Mouse (Mus musculus) granulocyte monocyte progenitor cell, adult 5-6 weeks (primary cell): Measurements from ENCODE around the gene Rrm2. TPM values are rescaled to one million over a fixed set of nuclear protein-coding genes. Genes with fewer than 3 reads are reported as not detected.

ENCODE experiments used
- ATAC-seq: replicated peaks from 2 replicates; pipeline ENCODE4 v1.8.0; 2016; ENCODE audit warnings: mild to moderate bottlenecking, moderate TSS enrichment, inconsistent platforms; ENCODE audit not compliant: poor library complexity, severe bottlenecking
- total RNA-seq, 2 experiments: library from RNA; stranded (forward) in 1 of 2; stranded (reverse) in 1 of 2; fragments of 200-712, 200-1000 nt in 1 of 2; fragments of >200 nt in 1 of 2; fragmentation: Nextera tagmentation in 1 of 2; gene quantifications; 2 replicates each; pipeline ENCODE4 v1.2.3; 2014 to 2017

Gene Rrm2
- total RNA-seq, 2 experiments from 2014 or later, result 144 to 162 TPM

DNA sequence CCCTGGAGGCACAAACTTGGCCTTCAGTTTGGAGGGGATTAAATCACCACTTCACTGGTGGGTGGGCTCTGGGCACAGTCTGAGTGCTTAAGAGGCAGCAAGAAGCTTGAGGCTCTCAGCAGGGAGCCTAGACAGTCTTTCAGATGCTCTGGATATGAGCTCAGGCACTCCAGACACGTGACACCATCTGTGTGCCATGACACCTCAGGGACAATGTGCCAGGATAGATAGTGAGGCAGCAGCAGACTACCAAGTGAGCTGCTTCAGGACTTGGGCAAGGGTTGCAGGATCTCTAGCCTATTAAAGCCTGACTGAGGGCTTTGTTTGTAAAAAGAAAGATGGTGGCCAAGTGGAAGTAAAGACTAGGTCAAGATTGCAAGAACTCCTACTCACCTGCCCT, 36.3 kb downstream of the Rrm2 start:
- ATAC-seq, result no peak

- ATAC-seq, result no peak
Observed at GRCm38 (mm10) chr12:24746579-24747296, 38.7 kb downstream of the Rrm2 start.

- no peak for ATAC-seq
Observed at GRCm38 (mm10) chr12:24747297-24747696, 39.3 kb downstream of the Rrm2 start.

DNA sequence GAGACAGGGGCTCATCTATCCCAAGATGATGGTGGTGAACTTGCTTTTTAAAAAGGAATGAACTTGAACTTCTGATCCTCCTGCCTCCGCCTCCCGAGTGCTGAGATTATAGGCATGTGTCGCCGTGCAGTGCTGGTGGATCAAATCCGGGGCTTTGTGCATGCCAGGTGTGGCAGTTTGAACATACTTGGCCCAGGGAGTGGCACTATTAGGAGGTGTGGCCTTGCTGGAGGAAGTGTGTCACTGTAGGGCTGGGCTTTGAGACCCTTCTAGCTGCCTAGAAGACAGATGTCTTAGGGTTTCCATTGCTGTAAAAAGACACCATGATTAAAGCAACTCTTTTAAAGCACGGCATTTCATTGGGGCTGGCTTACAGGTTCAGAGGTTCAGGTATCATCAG, 42.5 kb downstream of the Rrm2 start:
- ATAC-seq, result no peak

DNA sequence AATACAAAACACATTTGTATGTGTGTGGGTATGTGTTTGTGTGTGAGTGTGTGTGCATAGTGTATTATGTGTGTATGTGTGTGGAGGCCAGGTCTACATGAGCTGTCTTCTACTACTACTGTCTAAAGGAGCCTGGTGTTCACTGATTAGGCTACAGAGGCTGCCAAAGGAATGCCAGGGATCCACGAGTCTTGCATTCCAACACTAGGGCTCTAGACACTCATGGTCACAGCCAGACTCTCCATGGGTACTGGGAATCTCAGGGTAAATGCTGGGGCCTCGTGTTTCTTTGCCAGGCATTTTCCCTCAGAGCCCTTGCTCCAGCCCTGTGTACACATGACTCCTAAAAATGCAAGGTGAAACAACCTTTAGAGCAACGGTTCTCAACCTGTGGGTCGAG, 45.6 kb downstream of the Rrm2 start:
- no peak for ATAC-seq

GRCm38 (mm10) chr12:24754693-24755092, 46.7 kb downstream of the Rrm2 start:
- ATAC-seq, result no peak

DNA sequence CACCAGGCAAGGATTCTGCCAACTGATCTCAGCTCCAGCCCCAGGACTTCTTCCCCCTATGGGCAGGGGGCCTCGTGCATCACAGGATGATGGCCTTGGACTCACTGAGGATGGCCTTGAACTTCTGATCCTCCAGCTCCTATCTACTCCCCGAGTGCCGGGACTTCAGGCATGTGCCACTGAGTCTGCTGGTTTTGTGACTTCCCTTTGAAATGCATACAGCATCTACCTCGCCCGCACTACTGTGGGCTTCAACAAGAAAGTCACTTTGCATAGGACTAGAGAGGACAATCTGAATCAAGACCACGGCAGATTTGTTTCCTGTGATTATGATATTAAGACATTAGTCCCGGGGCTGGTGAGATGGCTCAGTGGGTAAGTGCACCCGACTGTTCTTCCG, 47.4 kb downstream of the Rrm2 start:
- no peak for ATAC-seq

GRCm38 (mm10) chr12:24757387-24757786, 49.3 kb downstream of the Rrm2 start:
- ATAC-seq, result no peak

- peak; percentile 98 for ATAC-seq
Observed at GRCm38 (mm10) chr12:24758374-24758773, 50.3 kb downstream of the Rrm2 start.

GRCm38 (mm10) chr12:24762253-24762652, 54.2 kb downstream of the Rrm2 start:
- no peak for ATAC-seq

Other genes with a start within 250 kb of the Rrm2 start
- 21.4 and 28.4 TPM in 2 replicates for gene Taf1b, start 209.9 kb upstream of the Rrm2 start, total RNA-seq (2014; fragmentation: Nextera tagmentation)
- 39.6 and 41.3 TPM in 2 replicates for gene Taf1b, start 209.9 kb upstream of the Rrm2 start, total RNA-seq (2017)
- 0.53 TPM in 1 of 2 replicates, not detected in the other for gene Grhl1, start 136.0 kb upstream of the Rrm2 start, total RNA-seq (2014; fragmentation: Nextera tagmentation)
- gene Grhl1, start 136.0 kb upstream of the Rrm2 start, total RNA-seq (2017), result 0.62 and 0.73 TPM in 2 replicates
- gene Klf11, start 57.0 kb upstream of the Rrm2 start, total RNA-seq (2014; fragmentation: Nextera tagmentation), result 7.1 and 13.2 TPM in 2 replicates
- 10.0 and 12.7 TPM in 2 replicates for gene Klf11, start 57.0 kb upstream of the Rrm2 start, total RNA-seq (2017)
- not detected in 2 replicates for gene Cys1, start 26.4 kb upstream of the Rrm2 start, total RNA-seq (2014; fragmentation: Nextera tagmentation)
- gene Cys1, start 26.4 kb upstream of the Rrm2 start, total RNA-seq (2017), result not detected in 2 replicates
- 0.39 and 0.70 TPM in 2 replicates for gene Mboat2, start 122.6 kb downstream of the Rrm2 start, total RNA-seq (2014; fragmentation: Nextera tagmentation)
- gene Mboat2, start 122.6 kb downstream of the Rrm2 start, total RNA-seq (2017), result 0.47 and 0.98 TPM in 2 replicates